Mouse (Mus musculus): Measurements from ENCODE around the gene Gabrg1.

Gabrg1 gene

GRCm38 (mm10) chr5:70842192-70843095 is at the start of gene Gabrg1:
Gene Gabrg1 (minus strand): TSS chr5:70842617.
- no peak for DNase-seq (ENCODE audit: low read depth, low spot score)

- DNase-seq (ENCODE audit: low read depth, low spot score): no peak
These were observed 41.6 kb upstream of the Gabrg1 start for GRCm38 (mm10) chr5:70884026-70884425.

- DNase-seq (ENCODE audit: low read depth, low spot score): no peak
These were observed 27.7 kb upstream of the Gabrg1 start for GRCm38 (mm10) chr5:70870081-70870480.

GRCm38 (mm10) chr5:70843096-70843734 is 798 bp upstream of the Gabrg1 start:
- DNase-seq (ENCODE audit: low read depth, low spot score): no peak

- no peak for DNase-seq (ENCODE audit: low read depth, low spot score)
These were observed 23.7 kb downstream of the Gabrg1 start for GRCm38 (mm10) chr5:70818681-70819080.

GRCm38 (mm10) chr5:70736156-70736555 is 106.3 kb downstream of the Gabrg1 start:
- DNase-seq (ENCODE audit: low read depth, low spot score): no peak

- DNase-seq (ENCODE audit: low read depth, low spot score): no peak
These were observed 138.1 kb downstream of the Gabrg1 start for GRCm38 (mm10) chr5:70704361-70704760.
